Mouse (Mus musculus) hindbrain, embryonic 12.5 days (tissue): ENCODE data around the gene Rnf144b. TPM values are rescaled to one million over a fixed set of nuclear protein-coding genes. Genes with fewer than 3 reads are reported as not detected.

ENCODE experiments used
- ATAC-seq: fragments of 200-750 bp; cut with Nextera tagmentation; 2 replicates; pipeline ENCODE4 v1.8.0; 2017; ENCODE audit warnings: moderate TSS enrichment; ENCODE audit not compliant: low FRiP score
- H3K27ac ChIP-seq: fragments of 300-500 bp; sonication (generic); 2 replicates; pipeline ENCODE4 v1.5.1; 2016; ENCODE audit warnings: mild to moderate bottlenecking
- H3K27me3 ChIP-seq: fragments of 300-500 bp; sonication (generic); 2 replicates; pipeline ENCODE4 v1.6.1; 2016; ENCODE audit warnings: mild to moderate bottlenecking
- H3K36me3 ChIP-seq: fragments of 300-500 bp; sonication (generic); 2 replicates; pipeline ENCODE4 v1.6.1; 2016; ENCODE audit warnings: mild to moderate bottlenecking
- H3K4me1 ChIP-seq: fragments of 300-500 bp; sonication (generic); 2 replicates; pipeline ENCODE4 v1.6.1; 2016
- H3K4me2 ChIP-seq: fragments of 300-500 bp; sonication (generic); replicated peaks from 2 replicates; pipeline ENCODE4 v1.6.1; 2016; ENCODE audit warnings: mild to moderate bottlenecking
- H3K4me3 ChIP-seq: fragments of 300-500 bp; sonication (generic); 2 replicates; pipeline ENCODE4 v1.5.1; 2016; ENCODE audit warnings: mild to moderate bottlenecking
- H3K9ac ChIP-seq: fragments of 300-500 bp; sonication (generic); 2 replicates; pipeline ENCODE4 v1.6.1; 2016; ENCODE audit warnings: mild to moderate bottlenecking, moderate library complexity
- H3K9me3 ChIP-seq: fragments of 300-500 bp; sonication (generic); replicated peaks from 2 replicates; pipeline ENCODE4 v1.6.1; 2016; ENCODE audit warnings: mild to moderate bottlenecking
- WGBS: fragments of 180-500 bp; shearing (Covaris S2); methylation state at CpG from one replicate; pipeline ENCODE4 v1.1.7; 2016; 5-methylcytosine and 5-hydroxymethylcytosine counted together
- polyA plus RNA-seq: library from polyadenylated mRNA; unstranded; fragments of >200 nt; fragmentation: Nextera tagmentation; extraction: Ambion mirVana; gene quantifications from 2 replicates; pipeline ENCODE4 v1.2.1, GENCODE M21; 2016

Gene Rnf144b
- polyA plus RNA-seq, 1 experiment from 2014 or later = 0.62 TPM

DNA sequence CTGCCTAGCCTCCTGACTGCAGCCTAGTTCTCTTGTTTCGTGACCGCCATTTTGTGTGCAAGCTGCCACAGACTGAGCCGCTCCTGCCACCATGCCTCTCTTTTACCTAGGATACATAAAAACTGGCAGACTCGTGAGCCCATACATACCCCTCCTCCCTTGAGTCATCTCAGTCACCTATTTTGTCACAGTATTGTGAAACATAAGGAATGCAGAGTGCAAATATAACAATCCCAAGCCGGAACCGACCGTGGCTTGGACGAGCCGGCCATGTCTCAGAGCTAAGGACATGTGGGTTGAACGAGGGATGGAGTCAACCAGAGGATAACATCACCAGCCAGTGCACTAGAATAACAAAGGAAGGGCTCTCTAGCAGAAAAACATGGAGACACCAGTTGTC, 91.4 kb downstream of the Rnf144b start:
- Histone ChIP-seq H3K27ac (no peak overlapping the region), H3K36me3 (no peaks in the 10 kb centered on the region), H3K9ac (no peak overlapping the region), H3K4me2 (no peak overlapping the region), H3K4me3 (no peak overlapping the region), H3K27me3 (no peaks in the 10 kb centered on the region), H3K4me1 (no peaks in the 10 kb centered on the region), H3K9me3 (no peaks in the 10 kb centered on the region)
- ATAC-seq = no peak
- WGBS = 93% methylated on average over 10 of the region's 10 CpGs

DNA sequence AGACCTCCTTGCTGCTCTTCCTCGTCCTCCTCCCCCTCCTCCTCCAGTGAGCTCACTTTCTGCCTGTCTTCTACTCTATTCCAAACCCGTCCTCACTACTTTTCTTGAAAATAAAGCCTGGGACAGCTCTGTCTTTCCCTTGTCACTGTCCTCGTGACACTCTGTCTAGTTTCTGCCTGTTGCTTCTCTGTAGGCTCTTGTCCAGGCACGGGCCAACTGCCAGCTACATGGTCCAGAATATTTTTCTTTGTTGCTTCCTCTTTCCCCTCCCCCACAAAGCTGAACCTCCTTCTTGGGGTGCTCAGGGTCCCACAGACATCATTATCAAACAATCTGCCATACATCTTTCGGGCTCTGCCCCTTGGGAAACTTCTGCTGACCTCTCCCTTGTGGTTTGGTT, 92.4 kb downstream of the Rnf144b start:
- no peaks in the 10 kb centered on the region for H3K36me3 ChIP-seq
- ATAC-seq = no peak
- H3K4me1 ChIP-seq = no peaks in the 10 kb centered on the region
- H3K27ac ChIP-seq = no peak overlapping the region
- WGBS = 87% methylated on average over 5 of the region's 5 CpGs
- H3K4me2 ChIP-seq = no peak overlapping the region
- H3K9me3 ChIP-seq = no peaks in the 10 kb centered on the region
- no peak overlapping the region for H3K9ac ChIP-seq
- H3K4me3 ChIP-seq = no peak overlapping the region
- no peaks in the 10 kb centered on the region for H3K27me3 ChIP-seq

DNA sequence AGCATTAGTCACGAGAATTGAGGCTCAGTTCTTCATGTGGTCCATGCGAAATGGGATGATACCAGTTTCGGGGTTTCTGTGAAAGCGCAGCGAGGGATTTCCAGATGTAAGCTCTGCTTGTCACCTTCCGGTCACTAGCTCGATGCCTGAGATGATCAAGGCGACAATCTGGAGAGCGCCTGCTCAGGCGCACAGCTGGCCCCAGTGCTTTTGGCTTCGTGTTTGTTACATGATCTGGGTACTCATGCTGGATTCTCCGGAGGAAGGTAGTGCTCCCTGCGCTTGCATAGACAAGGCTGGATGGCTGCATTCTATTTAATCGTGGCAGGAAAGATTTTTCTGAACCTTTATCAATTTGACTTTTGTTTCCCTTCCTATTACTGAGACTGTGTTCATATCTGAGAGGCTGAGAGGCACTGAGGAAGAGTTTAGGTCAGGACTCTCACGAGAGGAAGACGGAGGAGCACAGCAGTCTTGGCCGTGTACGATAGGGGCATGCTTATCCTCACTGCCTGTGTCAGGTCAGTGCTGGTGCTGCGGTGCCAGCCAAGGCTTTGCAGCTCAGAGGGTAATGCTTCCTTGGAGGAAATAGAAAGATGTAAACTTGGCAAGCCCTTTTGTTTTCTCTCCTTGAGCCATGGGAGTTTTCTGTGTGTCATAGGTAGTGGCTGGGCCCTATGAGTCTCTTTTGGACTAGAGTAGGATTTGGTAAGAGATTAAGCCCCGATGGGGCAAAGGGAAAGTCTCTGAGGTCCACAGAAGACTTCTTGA, 93.5 kb downstream of the Rnf144b start:
- Histone ChIP-seq H3K27me3 (no peaks in the 10 kb centered on the region), H3K9me3 (no peaks in the 10 kb centered on the region), H3K36me3 (no peaks in the 10 kb centered on the region), H3K4me3 (no peak overlapping the region), H3K27ac (no peak overlapping the region), H3K4me1 (no peaks in the 10 kb centered on the region), H3K9ac (no peak overlapping the region), H3K4me2 (no peak overlapping the region)
- ATAC-seq = no peak
- WGBS = 79% methylated on average over 20 of the region's 20 CpGs

DNA sequence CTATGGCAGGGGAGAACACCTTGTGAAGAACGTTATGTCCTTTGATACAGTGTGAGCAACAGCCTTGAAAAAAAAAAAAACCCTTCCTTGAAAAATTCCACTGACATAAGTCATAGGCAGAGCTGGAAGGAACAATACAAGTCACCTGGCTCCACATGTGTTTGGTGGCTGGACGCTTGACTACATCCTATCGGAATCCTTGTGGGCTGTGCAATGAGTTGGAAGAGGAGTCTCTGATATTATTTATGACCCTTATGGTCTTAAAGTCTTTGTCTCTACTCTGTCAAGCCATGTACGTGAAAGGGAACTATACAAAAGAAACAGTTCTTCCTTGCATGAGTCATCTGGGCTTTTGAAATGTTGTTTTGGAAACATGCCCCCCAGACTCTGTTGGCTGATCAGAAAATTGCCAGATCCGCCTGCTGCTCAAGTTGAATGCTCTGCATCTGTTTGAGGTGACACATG, 94.7 kb downstream of the Rnf144b start:
- ATAC-seq = no peak
- Histone ChIP-seq H3K27me3 (no peaks in the 10 kb centered on the region), H3K4me2 (no peak overlapping the region), H3K9ac (no peak overlapping the region), H3K27ac (no peak overlapping the region), H3K4me1 (no peaks in the 10 kb centered on the region), H3K36me3 (no peaks in the 10 kb centered on the region), H3K9me3 (no peaks in the 10 kb centered on the region), H3K4me3 (no peak overlapping the region)
- whole genome bisulfite sequencing = 85% methylated on average over 5 of the region's 5 CpGs

DNA sequence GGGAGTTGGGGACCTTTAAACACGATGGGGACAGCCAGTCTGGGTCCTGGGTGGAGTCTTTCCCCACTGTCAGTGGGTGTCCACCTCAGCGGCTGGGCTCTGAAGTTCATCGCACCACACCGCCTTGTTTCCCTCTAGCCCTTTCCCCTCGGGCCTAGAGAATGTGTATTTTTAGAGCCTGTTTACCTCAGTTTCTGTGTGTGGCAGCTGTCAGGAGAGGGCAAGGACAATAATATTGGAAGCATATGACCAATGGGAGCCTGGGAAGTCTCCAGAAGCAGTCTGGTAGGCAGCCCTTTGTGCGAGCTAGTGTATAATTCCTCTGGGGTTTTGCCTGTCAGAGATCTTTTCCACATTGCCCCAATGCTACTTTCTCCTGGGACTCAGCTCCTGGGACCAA, 95.9 kb downstream of the Rnf144b start:
- no peak overlapping the region for H3K4me2 ChIP-seq
- H3K9me3 ChIP-seq = no peaks in the 10 kb centered on the region
- H3K9ac ChIP-seq = no peak overlapping the region
- no peak for ATAC-seq
- H3K4me3 ChIP-seq = no peak overlapping the region
- H3K36me3 ChIP-seq = no peaks in the 10 kb centered on the region
- H3K27ac ChIP-seq = no peak overlapping the region
- no peaks in the 10 kb centered on the region for H3K27me3 ChIP-seq
- H3K4me1 ChIP-seq = no peaks in the 10 kb centered on the region
- WGBS = 75% methylated on average over 6 of the region's 6 CpGs

DNA sequence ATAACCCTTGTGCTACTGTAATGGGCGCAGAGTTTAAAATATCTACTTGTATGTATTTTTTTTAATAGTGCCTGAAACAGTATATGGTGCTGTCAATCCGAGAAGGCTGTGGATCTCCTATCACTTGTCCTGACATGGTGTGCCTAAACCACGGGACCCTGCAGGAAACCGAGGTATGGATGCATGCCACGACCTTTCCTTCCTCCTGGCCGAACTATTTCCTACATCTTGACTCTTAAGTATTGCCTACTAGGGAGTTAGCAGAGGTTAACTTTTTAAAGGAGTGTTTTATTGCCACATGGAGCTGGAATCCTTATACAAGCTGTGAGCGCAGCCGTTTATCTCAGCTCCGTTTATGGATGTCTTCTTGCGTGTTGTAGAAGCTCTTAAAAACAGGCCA, 98.0 kb downstream of the Rnf144b start:
- 86% methylated on average over 10 of the region's 10 CpGs for WGBS
- H3K36me3 ChIP-seq = no peaks in the 10 kb centered on the region
- no peak overlapping the region for H3K27ac ChIP-seq
- no peak overlapping the region for H3K4me3 ChIP-seq
- H3K27me3 ChIP-seq = no peaks in the 10 kb centered on the region
- H3K4me1 ChIP-seq = peaks cover 11% of the 10 kb centered on the region
- no peak overlapping the region for H3K4me2 ChIP-seq
- no peaks in the 10 kb centered on the region for H3K9me3 ChIP-seq
- no peak for ATAC-seq
- H3K9ac ChIP-seq = no peak overlapping the region

DNA sequence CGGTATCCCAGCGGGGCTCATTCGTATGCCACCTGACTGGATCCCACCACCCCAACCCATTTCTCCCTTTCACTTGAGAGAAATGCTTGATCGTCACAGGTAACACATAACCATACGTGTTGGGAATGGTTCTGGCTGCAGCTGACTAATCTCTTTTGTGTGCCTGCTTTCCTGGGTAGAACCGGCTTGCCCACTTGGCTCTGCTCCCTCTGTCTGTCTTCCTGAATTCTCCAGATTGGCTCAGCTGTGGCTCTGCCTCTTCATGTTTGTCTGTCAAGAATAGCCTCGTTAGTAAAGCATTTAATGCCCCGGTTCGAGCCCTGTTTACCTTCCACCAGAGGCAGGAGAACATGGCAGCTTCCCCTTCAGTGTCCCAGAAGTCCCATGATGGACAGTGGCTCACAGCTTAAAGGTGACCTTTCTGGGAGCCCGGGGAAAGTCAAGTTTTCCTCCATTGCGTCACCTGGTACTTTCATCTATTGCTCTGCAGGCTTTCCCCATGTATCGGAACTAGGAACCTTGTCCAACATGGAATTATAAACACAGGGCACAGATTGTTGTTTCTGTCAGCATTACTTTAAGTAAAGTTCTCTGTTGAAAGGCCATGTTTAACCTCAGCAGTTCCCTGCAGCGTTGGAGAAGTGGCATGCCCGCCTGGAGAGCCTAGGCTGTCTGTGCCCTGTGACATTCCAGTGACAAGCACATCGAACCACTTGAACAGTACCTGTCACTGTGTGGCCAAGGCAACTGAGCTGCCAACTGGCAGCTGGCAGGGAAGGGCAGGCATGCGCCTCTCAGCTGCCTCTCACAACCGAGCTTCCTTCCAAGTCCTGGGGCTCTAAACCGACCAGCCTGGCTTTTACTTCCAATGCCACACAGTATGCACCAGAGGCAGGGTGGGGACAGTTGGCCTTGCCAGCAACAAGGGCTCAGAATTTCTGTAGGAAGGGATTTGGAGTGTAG, 101.4 kb downstream of the Rnf144b start:
- WGBS = 74% methylated on average over 18 of the region's 18 CpGs
- ATAC-seq = no peak
- peaks cover 11% of the 10 kb centered on the region for H3K4me1 ChIP-seq
- H3K4me2 ChIP-seq = no peak overlapping the region
- H3K4me3 ChIP-seq = no peak overlapping the region
- no peak overlapping the region for H3K27ac ChIP-seq
- no peaks in the 10 kb centered on the region for H3K9me3 ChIP-seq
- H3K27me3 ChIP-seq = no peaks in the 10 kb centered on the region
- no peak overlapping the region for H3K9ac ChIP-seq
- H3K36me3 ChIP-seq = no peaks in the 10 kb centered on the region

DNA sequence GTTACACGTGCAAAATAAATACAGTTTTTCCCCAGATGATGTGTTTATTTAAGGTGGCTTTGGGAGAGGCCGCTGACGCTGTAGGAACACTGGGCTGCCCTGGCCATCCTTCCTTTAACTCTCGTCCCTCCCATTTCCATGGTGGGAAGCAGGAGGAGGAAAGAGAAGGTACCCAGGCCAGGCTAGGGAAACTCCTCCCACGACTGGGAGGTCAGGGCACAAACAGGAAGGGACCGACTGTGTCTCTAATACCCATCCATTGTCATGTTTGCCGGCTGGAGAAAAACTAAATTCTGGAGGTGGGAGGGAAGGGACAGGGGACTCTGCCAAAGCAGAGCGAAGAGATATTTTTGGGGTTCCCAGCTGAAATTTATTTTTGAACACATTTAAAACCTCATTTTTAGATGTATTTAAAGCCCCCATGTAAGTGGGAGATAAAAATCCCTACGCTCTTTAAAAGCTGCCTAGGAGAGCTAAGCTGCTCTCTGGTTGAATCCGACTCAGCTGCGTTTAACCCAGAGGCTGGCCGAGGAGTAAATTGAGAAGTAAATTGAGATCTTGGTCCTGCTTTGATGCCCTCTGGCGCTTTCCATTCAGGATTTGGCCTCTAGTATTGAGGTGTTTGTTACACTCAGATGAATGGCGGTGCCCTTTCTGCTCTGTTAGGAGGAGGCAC, 102.3 kb downstream of the Rnf144b start:
- H3K4me2 ChIP-seq = no peak overlapping the region
- no peak for ATAC-seq
- H3K27ac ChIP-seq = 0 out of 2 replicates have a peak overlapping the region, but pooled peaks have one; percentile 12

DNA sequence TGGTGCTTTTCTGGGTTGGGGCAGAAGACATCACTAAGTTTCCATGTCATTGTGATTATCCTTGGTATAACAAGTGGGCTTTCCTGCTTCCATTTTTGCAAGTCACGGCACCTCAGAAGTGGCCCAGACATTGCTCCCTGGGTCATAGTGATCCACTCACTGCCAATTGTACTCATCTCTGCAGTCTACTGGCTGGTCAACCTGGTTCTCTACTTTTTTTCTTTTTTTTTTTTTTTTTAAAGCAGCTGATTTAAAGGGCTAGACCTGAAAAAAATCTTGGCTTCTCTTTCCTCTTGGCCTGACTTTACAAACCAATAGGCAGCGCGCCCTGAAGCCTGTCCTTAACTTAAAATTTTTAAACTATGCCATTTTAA, 102.9 kb downstream of the Rnf144b start:
- no peak overlapping the region for H3K4me2 ChIP-seq
- no peak overlapping the region for H3K4me3 ChIP-seq
- no peak overlapping the region for H3K9ac ChIP-seq
- 0 out of 2 replicates have a peak overlapping the region, but pooled peaks have one; percentile 12 for H3K27ac ChIP-seq
- H3K9me3 ChIP-seq = no peaks in the 10 kb centered on the region
- ATAC-seq = no peak
- 79% methylated on average over 3 of the region's 3 CpGs for WGBS
- H3K4me1 ChIP-seq = peaks cover 11% of the 10 kb centered on the region
- H3K27me3 ChIP-seq = no peaks in the 10 kb centered on the region
- no peaks in the 10 kb centered on the region for H3K36me3 ChIP-seq

More for the DNA sequence above, 102.3 kb downstream of the Rnf144b start:
- H3K36me3 ChIP-seq = no peaks in the 10 kb centered on the region
- 18% methylated on average over 14 of the region's 14 CpGs for WGBS
- H3K27me3 ChIP-seq = no peaks in the 10 kb centered on the region
- peaks cover 11% of the 10 kb centered on the region for H3K4me1 ChIP-seq
- H3K4me3 ChIP-seq = no peak overlapping the region
- no peak overlapping the region for H3K9ac ChIP-seq
- no peaks in the 10 kb centered on the region for H3K9me3 ChIP-seq

DNA sequence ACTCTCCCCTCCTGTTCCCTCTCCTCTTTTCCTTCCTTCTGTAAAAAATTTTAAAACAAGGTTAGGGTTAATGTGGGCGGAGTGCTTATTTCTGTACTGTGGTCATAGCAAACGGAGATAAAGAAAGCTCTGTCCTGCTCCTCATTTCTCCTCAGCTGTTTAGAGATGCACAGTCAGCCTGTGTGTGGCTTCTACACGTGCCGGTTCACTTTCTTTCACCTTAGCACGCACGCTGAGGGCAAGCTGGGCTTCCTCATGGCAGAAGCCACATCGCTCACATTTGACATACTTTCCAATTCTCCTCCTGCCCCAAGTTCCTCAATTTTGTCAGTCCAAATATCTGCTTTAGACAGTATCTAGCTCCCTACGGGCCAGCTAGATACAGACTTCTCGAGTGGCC, 103.3 kb downstream of the Rnf144b start:
- no peak for ATAC-seq
- Histone ChIP-seq H3K9ac (no peak overlapping the region), H3K9me3 (no peaks in the 10 kb centered on the region), H3K27ac (no peak overlapping the region), H3K27me3 (no peaks in the 10 kb centered on the region), H3K36me3 (no peaks in the 10 kb centered on the region), H3K4me2 (no peak overlapping the region), H3K4me3 (no peak overlapping the region), H3K4me1 (peaks cover 11% of the 10 kb centered on the region)
- WGBS = 85% methylated on average over 9 of the region's 9 CpGs

DNA sequence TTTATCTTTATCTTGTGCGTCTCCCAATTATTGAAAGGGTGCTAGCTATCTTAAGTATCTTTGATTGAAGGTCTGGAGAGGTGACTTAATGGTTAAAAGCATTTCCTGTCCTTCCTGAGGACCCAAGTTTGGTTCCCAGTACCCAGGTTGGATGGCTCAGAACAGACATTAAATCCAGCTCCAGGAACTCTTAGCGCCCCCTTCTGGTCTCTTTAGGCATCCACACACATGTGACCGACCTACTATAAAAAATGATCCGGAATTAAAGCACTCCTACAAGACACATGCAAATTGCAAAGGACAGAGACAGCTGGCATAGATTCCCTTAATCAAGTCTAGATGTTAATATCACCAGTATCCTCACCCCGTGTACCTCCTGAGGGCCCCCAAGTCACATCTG, 104.1 kb downstream of the Rnf144b start:
- no peak for ATAC-seq
- Histone ChIP-seq H3K27ac (no peak overlapping the region), H3K36me3 (no peaks in the 10 kb centered on the region), H3K4me2 (no peak overlapping the region), H3K4me1 (peaks cover 11% of the 10 kb centered on the region), H3K27me3 (no peaks in the 10 kb centered on the region), H3K9ac (no peak overlapping the region), H3K4me3 (no peak overlapping the region), H3K9me3 (no peaks in the 10 kb centered on the region)
- WGBS = 88% methylated on average over 5 of the region's 5 CpGs

DNA sequence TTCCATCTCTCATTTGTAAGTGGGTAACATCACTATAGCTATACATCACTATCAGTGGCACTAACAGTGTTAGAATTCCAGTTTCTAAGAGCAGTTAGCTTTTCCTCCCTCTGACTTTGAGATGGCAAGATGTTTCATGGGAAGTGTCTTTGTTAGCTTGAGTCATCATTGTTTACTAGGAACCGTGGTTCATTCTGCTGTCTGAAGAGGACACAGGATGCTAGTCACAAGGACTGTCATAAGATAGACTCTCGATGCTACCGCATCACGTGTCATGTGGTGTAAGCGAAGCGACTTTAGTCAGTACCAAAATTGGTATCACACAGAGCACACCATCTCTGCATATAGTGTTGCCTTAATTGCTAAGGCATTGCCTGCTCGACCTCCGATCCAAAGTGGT, 105.7 kb downstream of the Rnf144b start:
- no peak for ATAC-seq
- no peak overlapping the region for H3K27ac ChIP-seq
- 94% methylated on average over 8 of the region's 8 CpGs for WGBS

More for the DNA sequence above, 105.7 kb downstream of the Rnf144b start:
- Histone ChIP-seq H3K9ac (no peak overlapping the region), H3K9me3 (no peaks in the 10 kb centered on the region), H3K4me3 (no peak overlapping the region), H3K4me1 (peaks cover 11% of the 10 kb centered on the region), H3K27me3 (no peaks in the 10 kb centered on the region), H3K4me2 (no peak overlapping the region), H3K36me3 (no peaks in the 10 kb centered on the region)
